Mouse (Mus musculus) stomach, postnatal 0 days (tissue): ENCODE results near the gene Dppa1. TPM values are rescaled to one million over a fixed set of nuclear protein-coding genes. Genes with fewer than 3 reads are reported as not detected.
"Not testable (repeated sequence)": the region's sequence is repeated elsewhere in the genome, so short reads cannot be mapped to it uniquely, and the experiment has no call there.

ENCODE experiments used
- ATAC-seq: fragments of 200-750 bp; cut with Nextera tagmentation; 2 replicates; pipeline ENCODE4 v1.8.0; 2017; ENCODE audit not compliant: low FRiP score, low TSS enrichment
- DNase-seq: peaks from one replicate; pipeline ENCODE4 v3.0.0-alpha.2; 2016; ENCODE audit warnings: low spot score
- H3K27ac ChIP-seq: fragments of 300-500 bp; sonication (generic); replicated peaks from 2 replicates; pipeline ENCODE4 v1.5.1; 2014; ENCODE audit warnings: mild to moderate bottlenecking, control low read depth
- H3K27me3 ChIP-seq: fragments of 300-500 bp; sonication (generic); 2 replicates; pipeline ENCODE4 v1.6.1; 2014; ENCODE audit warnings: low read length; ENCODE audit not compliant: control insufficient read depth, insufficient read depth
- H3K36me3 ChIP-seq: fragments of 300-500 bp; sonication (generic); 2 replicates; pipeline ENCODE4 v1.6.1; 2014; ENCODE audit warnings: low read length, mixed read lengths; ENCODE audit not compliant: control insufficient read depth, insufficient read depth
- H3K4me1 ChIP-seq: fragments of 300-500 bp; sonication (generic); replicated peaks from 2 replicates; pipeline ENCODE4 v1.6.1; 2014; ENCODE audit warnings: antibody characterized with exemption; ENCODE audit not compliant: control insufficient read depth, insufficient read depth
- H3K4me2 ChIP-seq: fragments of 300-500 bp; sonication (generic); replicated peaks from 2 replicates; pipeline ENCODE4 v1.6.1; 2014; ENCODE audit warnings: low read depth, mild to moderate bottlenecking, control low read depth, moderate library complexity
- H3K4me3 ChIP-seq: fragments of 300-500 bp; sonication (generic); 2 replicates; pipeline ENCODE4 v1.5.1; 2014; ENCODE audit warnings: low read depth, low read length, control low read depth
- H3K9ac ChIP-seq: fragments of 300-500 bp; sonication (generic); 2 replicates; pipeline ENCODE4 v1.6.1; 2014; ENCODE audit warnings: mild to moderate bottlenecking, low read length, control low read depth, mixed read lengths
- H3K9me3 ChIP-seq: fragments of 300-500 bp; sonication (generic); 2 replicates; pipeline ENCODE4 v1.6.1; 2016; ENCODE audit warnings: low read length; ENCODE audit not compliant: control insufficient read depth
- CTCF ChIP-seq: IDR thresholded peaks from 2 replicates; pipeline ENCODE4 v1.5.1; 2016; ENCODE audit warnings: antibody characterized with exemption, low read depth, mild to moderate bottlenecking, moderate library complexity
- EP300 ChIP-seq: optimal IDR thresholded peaks from 2 replicates; pipeline ENCODE3; 2016; ENCODE audit warnings: antibody characterized with exemption
- WGBS: fragments of 180-500 bp; shearing (Covaris S2); extraction: QIAGEN DNeasy Blood & Tissue Kit; methylation state at CpG from one replicate; pipeline ENCODE4 v1.1.7; 2014; 5-methylcytosine and 5-hydroxymethylcytosine counted together
- polyA plus RNA-seq: library from polyadenylated mRNA; unstranded; fragments of >200 nt; fragmentation: Nextera tagmentation; extraction: Ambion mirVana; gene quantifications from 2 replicates; pipeline ENCODE4 v1.2.1, GENCODE M21; 2015

Dppa1 gene
- polyA plus RNA-seq: not detected in 2 replicates

GRCm38 (mm10) chr11:46629211-46629795 lies at the start of gene Dppa1:
TSS of gene Dppa1 (minus strand) at chr11:46629261.
- 42% methylated on average over 2 of the region's 2 CpGs for WGBS
- no peak within 1 kb of the TSS for H3K4me2 ChIP-seq
- ATAC-seq: no peak
- H3K4me1 ChIP-seq: no peaks in the 10 kb centered on the region
- TF ChIP-seq CTCF (no peak), EP300 (no peak)
- no peak for DNase-seq
- H3K4me3 ChIP-seq: no peak within 1 kb of the TSS
- no peaks in the 10 kb centered on the region for H3K9me3 ChIP-seq
- no peak within 1 kb of the TSS for H3K27ac ChIP-seq
- H3K36me3 ChIP-seq: no peaks in the 10 kb centered on the region
- no peaks in the 10 kb centered on the region for H3K27me3 ChIP-seq
- H3K9ac ChIP-seq: no peak within 1 kb of the TSS

GRCm38 (mm10) chr11:46667938-46668337 lies 38.9 kb upstream of the Dppa1 start:
- Histone ChIP-seq H3K36me3 (no peaks in the 10 kb centered on the region), H3K9me3 (no peaks in the 10 kb centered on the region), H3K4me2 (no peak overlapping the region), H3K4me3 (no peak overlapping the region), H3K9ac (no peak overlapping the region), H3K4me1 (no peaks in the 10 kb centered on the region), H3K27ac (no peak overlapping the region), H3K27me3 (no peaks in the 10 kb centered on the region)
- DNase-seq (no peak), ATAC-seq (no peak)
- TF ChIP-seq CTCF: no peak
- TF ChIP-seq EP300: no peak
- 79% methylated on average over 2 of the region's 2 CpGs for WGBS

DNA sequence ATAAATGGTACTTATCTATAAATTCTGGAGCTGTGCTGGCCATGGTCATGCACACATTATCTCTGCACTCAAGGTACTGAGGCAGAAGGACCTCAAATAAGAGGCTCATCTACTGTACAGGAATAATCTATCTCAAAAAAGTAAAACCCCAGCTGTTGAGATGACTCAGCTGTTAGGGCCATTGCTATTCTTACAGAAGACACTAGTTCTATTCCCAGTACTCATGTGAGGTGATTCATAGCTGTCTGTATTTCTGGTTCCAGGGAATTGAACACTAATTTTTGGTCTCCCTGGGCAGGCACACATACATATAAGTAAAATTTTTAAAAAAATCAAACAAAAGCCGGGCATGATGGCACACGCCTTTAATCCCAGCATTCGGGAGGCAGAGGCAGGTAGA lies 38.0 kb upstream of the Dppa1 start:
- Histone ChIP-seq H3K4me1 (no peaks in the 10 kb centered on the region), H3K9me3 (no peaks in the 10 kb centered on the region), H3K9ac (no peak overlapping the region), H3K27me3 (no peaks in the 10 kb centered on the region), H3K27ac (no peak overlapping the region), H3K4me3 (no peak overlapping the region), H3K4me2 (no peak overlapping the region), H3K36me3 (no peaks in the 10 kb centered on the region)
- no peak for ATAC-seq
- no peak for DNase-seq
- TF ChIP-seq CTCF (no peak), EP300 (no peak)
- 97% methylated on average over 3 of the region's 3 CpGs for WGBS

DNA sequence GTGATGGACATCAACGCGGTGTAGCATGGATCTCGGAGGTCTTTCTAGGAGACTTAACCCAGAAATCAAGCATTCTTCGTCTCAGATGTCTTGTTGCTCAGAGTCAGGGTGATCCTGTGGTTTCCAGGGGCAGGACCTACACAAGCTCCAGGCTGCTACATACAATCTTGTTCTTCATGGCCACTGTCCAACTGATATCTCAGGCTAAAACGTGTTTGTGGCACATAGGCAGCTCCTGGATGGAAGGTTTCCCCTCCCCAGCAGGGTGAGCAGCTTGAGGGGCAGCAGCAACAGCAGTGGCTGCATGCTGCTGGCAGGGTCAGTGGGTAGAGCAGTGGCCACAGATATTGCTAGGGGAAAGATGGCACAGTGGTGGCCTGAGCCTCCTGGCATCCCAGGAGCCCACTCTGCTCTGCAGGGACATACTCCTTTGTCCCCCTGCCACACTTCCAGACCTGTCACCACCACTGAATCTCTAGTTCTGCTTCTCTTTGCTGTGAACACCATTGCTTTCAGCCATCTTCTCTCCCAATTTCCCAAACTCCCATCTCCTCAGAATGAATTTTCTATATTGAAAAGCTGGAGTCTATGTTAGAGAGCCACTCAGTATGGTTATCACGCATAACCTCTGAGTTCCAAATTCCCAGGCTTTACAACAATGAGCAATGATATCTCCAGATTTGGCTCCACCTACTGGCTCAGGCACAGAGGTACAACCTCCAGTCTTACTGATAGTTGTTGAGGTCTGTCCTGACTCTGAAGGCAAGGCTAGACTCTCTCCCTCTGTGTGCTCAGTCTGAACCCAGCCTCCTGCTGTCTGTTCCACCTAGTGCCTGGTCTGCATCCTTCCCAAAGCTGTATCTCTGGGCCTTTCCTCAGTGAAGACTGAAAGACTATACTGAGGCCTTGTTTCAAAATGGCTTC lies 36.8 kb upstream of the Dppa1 start:
- TF ChIP-seq CTCF (peak; percentile 75), EP300 (no peak)
- H3K4me2 ChIP-seq: no peak overlapping the region
- H3K9me3 ChIP-seq: no peaks in the 10 kb centered on the region
- no peak overlapping the region for H3K27ac ChIP-seq
- H3K27me3 ChIP-seq: no peaks in the 10 kb centered on the region
- no peaks in the 10 kb centered on the region for H3K36me3 ChIP-seq
- no peak overlapping the region for H3K9ac ChIP-seq
- no peak overlapping the region for H3K4me3 ChIP-seq
- ATAC-seq (no peak), DNase-seq (peak; percentile 24)
- H3K4me1 ChIP-seq: no peaks in the 10 kb centered on the region
- 64% methylated on average over 6 of the region's 6 CpGs for WGBS

GRCm38 (mm10) chr11:46663215-46663614 lies 34.2 kb upstream of the Dppa1 start:
- no peaks in the 10 kb centered on the region for H3K27me3 ChIP-seq
- no peaks in the 10 kb centered on the region for H3K4me1 ChIP-seq
- no peak for ATAC-seq
- TF ChIP-seq CTCF (no peak), EP300 (no peak)
- no peak overlapping the region for H3K27ac ChIP-seq
- no peak for DNase-seq
- H3K4me2 ChIP-seq: no peak overlapping the region
- WGBS: 71% methylated on average over 4 of the region's 4 CpGs
- H3K4me3 ChIP-seq: no peak overlapping the region
- no peaks in the 10 kb centered on the region for H3K9me3 ChIP-seq
- no peaks in the 10 kb centered on the region for H3K36me3 ChIP-seq
- no peak overlapping the region for H3K9ac ChIP-seq

- no peaks in the 10 kb centered on the region for H3K27me3 ChIP-seq
- no peak overlapping the region for H3K4me2 ChIP-seq
- H3K4me3 ChIP-seq: no peak overlapping the region
- TF ChIP-seq EP300 (no peak), CTCF (no peak)
- WGBS: 80% methylated on average over 3 of the region's 3 CpGs
- H3K9ac ChIP-seq: no peak overlapping the region
- H3K9me3 ChIP-seq: no peaks in the 10 kb centered on the region
- no peak for DNase-seq
- no peak for ATAC-seq
- H3K4me1 ChIP-seq: no peaks in the 10 kb centered on the region
- no peaks in the 10 kb centered on the region for H3K36me3 ChIP-seq
- no peak overlapping the region for H3K27ac ChIP-seq
Measured at GRCm38 (mm10) chr11:46652476-46652875, 23.4 kb upstream of the Dppa1 start.

- H3K4me3 ChIP-seq, H3K27me3 ChIP-seq, H3K27ac ChIP-seq, H3K9me3 ChIP-seq, H3K36me3 ChIP-seq, H3K4me1 ChIP-seq, DNase-seq, ATAC-seq, H3K4me2 ChIP-seq, H3K9ac ChIP-seq: not testable (repeated sequence)
- WGBS: 73% methylated on average over 3 of the region's 3 CpGs
Measured at GRCm38 (mm10) chr11:46649655-46650054, 20.6 kb upstream of the Dppa1 start.
